Mouse (Mus musculus) stomach, postnatal 0 days (tissue): ENCODE data around the gene Dbi. TPM values are rescaled to one million over a fixed set of nuclear protein-coding genes. Genes with fewer than 3 reads are reported as not detected.
"Not testable (repeated sequence)": the region's sequence is repeated elsewhere in the genome, so short reads cannot be mapped to it uniquely, and the experiment has no call there.

Source experiments
- ATAC-seq: fragments of 200-750 bp; cut with Nextera tagmentation; 2 replicates; pipeline ENCODE4 v1.8.0; 2017; ENCODE audit not compliant: low FRiP score, low TSS enrichment
- DNase-seq: peaks from one replicate; pipeline ENCODE4 v3.0.0-alpha.2; 2016; ENCODE audit warnings: low spot score
- H3K27ac ChIP-seq: fragments of 300-500 bp; sonication (generic); replicated peaks from 2 replicates; pipeline ENCODE4 v1.5.1; 2014; ENCODE audit warnings: mild to moderate bottlenecking, control low read depth
- H3K27me3 ChIP-seq: fragments of 300-500 bp; sonication (generic); 2 replicates; pipeline ENCODE4 v1.6.1; 2014; ENCODE audit warnings: low read length; ENCODE audit not compliant: control insufficient read depth, insufficient read depth
- H3K36me3 ChIP-seq: fragments of 300-500 bp; sonication (generic); 2 replicates; pipeline ENCODE4 v1.6.1; 2014; ENCODE audit warnings: low read length, mixed read lengths; ENCODE audit not compliant: control insufficient read depth, insufficient read depth
- H3K4me1 ChIP-seq: fragments of 300-500 bp; sonication (generic); replicated peaks from 2 replicates; pipeline ENCODE4 v1.6.1; 2014; ENCODE audit warnings: antibody characterized with exemption; ENCODE audit not compliant: control insufficient read depth, insufficient read depth
- H3K4me2 ChIP-seq: fragments of 300-500 bp; sonication (generic); replicated peaks from 2 replicates; pipeline ENCODE4 v1.6.1; 2014; ENCODE audit warnings: low read depth, mild to moderate bottlenecking, control low read depth, moderate library complexity
- H3K4me3 ChIP-seq: fragments of 300-500 bp; sonication (generic); 2 replicates; pipeline ENCODE4 v1.5.1; 2014; ENCODE audit warnings: low read depth, low read length, control low read depth
- H3K9ac ChIP-seq: fragments of 300-500 bp; sonication (generic); 2 replicates; pipeline ENCODE4 v1.6.1; 2014; ENCODE audit warnings: mild to moderate bottlenecking, low read length, control low read depth, mixed read lengths
- H3K9me3 ChIP-seq: fragments of 300-500 bp; sonication (generic); 2 replicates; pipeline ENCODE4 v1.6.1; 2016; ENCODE audit warnings: low read length; ENCODE audit not compliant: control insufficient read depth
- CTCF ChIP-seq: IDR thresholded peaks from 2 replicates; pipeline ENCODE4 v1.5.1; 2016; ENCODE audit warnings: antibody characterized with exemption, low read depth, mild to moderate bottlenecking, moderate library complexity
- EP300 ChIP-seq: optimal IDR thresholded peaks from 2 replicates; pipeline ENCODE3; 2016; ENCODE audit warnings: antibody characterized with exemption
- WGBS: fragments of 180-500 bp; shearing (Covaris S2); extraction: QIAGEN DNeasy Blood & Tissue Kit; methylation state at CpG from one replicate; pipeline ENCODE4 v1.1.7; 2014; 5-methylcytosine and 5-hydroxymethylcytosine counted together
- polyA plus RNA-seq: library from polyadenylated mRNA; unstranded; fragments of >200 nt; fragmentation: Nextera tagmentation; extraction: Ambion mirVana; gene quantifications from 2 replicates; pipeline ENCODE4 v1.2.1, GENCODE M21; 2015

The Dbi gene
- polyA plus RNA-seq, 1 experiment from 2014 or later = 1,741 TPM

DNA sequence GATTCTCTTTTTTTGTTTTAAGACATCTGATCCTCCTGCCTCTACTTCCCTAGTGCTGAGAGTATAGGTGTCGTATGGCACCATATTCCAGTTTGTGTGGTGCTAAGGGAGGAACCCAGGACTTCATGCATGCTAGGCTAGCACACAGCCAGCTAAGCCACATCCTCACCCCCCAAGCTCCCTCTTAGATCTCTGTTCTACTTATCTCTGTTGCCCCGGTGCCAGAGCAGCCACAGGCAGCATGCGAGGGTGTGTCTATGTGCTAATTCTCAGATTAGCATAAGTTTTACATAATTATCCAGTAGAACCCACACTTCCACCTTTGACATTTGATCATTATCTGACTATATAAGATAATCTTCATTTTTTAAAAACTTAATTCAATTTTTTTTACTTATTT is 26.0 kb downstream of the Dbi start:
- Histone ChIP-seq H3K27me3 (no peaks in the 10 kb centered on the region), H3K27ac (no peak overlapping the region), H3K4me2 (no peak overlapping the region), H3K36me3 (no peaks in the 10 kb centered on the region), H3K4me3 (no peak overlapping the region), H3K9me3 (no peaks in the 10 kb centered on the region), H3K4me1 (no peaks in the 10 kb centered on the region), H3K9ac (no peak overlapping the region)
- DNase-seq = no peak
- no peak for ATAC-seq
- no peak for TF ChIP-seq EP300
- no peak for TF ChIP-seq CTCF
- 61% methylated on average over 3 of the region's 3 CpGs for WGBS

DNA sequence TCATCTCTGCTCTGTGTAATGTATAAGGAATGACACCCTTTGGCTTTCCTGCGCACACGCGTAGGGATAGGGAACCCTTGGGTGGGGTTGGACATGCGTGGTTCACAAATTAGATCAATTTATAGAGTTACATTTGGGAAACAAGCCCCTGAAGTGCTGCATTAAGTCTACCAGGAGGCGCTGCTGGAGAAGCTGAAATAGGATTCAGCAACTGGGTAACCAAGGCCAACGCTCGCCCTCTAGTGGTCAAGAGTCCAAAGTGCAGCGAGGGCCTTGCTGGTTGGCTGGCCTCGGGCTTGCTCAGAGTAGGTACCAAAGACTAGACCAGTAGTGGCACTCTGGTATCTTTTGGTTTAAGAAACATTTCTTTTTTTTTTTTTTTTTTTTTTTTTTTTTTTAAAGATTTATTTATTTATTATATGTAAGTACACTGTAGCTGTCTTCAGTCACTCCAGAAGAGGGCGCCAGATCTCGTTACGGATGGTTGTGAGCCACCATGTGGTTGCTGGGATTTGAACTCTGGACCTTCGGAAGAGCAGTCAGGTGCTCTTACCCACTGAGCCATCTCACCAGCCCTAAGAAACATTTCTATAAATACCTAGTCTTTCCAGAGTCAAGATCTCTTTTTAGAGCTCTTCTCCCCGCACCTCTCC is 27.3 kb downstream of the Dbi start:
- H3K9me3 ChIP-seq, H3K4me3 ChIP-seq, H3K9ac ChIP-seq, H3K36me3 ChIP-seq, H3K27me3 ChIP-seq, H3K4me2 ChIP-seq, H3K4me1 ChIP-seq, H3K27ac ChIP-seq: not testable (repeated sequence)
- ATAC-seq (peak; percentile 64), DNase-seq (peak; percentile 88)
- TF ChIP-seq CTCF = peak; percentile 93
- WGBS = 51% methylated on average over 11 of the region's 14 CpGs

- Histone ChIP-seq H3K4me2 (no peak overlapping the region), H3K9me3 (no peaks in the 10 kb centered on the region), H3K4me3 (no peak overlapping the region), H3K27ac (no peak overlapping the region), H3K9ac (no peak overlapping the region), H3K27me3 (no peaks in the 10 kb centered on the region), H3K4me1 (no peaks in the 10 kb centered on the region), H3K36me3 (no peaks in the 10 kb centered on the region)
- ATAC-seq = no peak
- no peak for TF ChIP-seq EP300
- TF ChIP-seq CTCF = no peak
- WGBS = 71% methylated on average over 8 of the region's 8 CpGs
- DNase-seq = no peak
Measured at GRCm38 (mm10) chr1:120090880-120091570, 29.9 kb downstream of the Dbi start.

GRCm38 (mm10) chr1:120089180-120089579 is 31.7 kb downstream of the Dbi start:
- H3K36me3 ChIP-seq = no peaks in the 10 kb centered on the region
- no peak for DNase-seq
- WGBS = 43% methylated on average over 5 of the region's 5 CpGs
- no peaks in the 10 kb centered on the region for H3K4me1 ChIP-seq
- no peak for ATAC-seq
- no peaks in the 10 kb centered on the region for H3K27me3 ChIP-seq
- no peaks in the 10 kb centered on the region for H3K9me3 ChIP-seq
- no peak overlapping the region for H3K9ac ChIP-seq
- H3K4me3 ChIP-seq = no peak overlapping the region
- TF ChIP-seq EP300 = no peak
- no peak for TF ChIP-seq CTCF
- H3K4me2 ChIP-seq = no peak overlapping the region
- no peak overlapping the region for H3K27ac ChIP-seq

DNA sequence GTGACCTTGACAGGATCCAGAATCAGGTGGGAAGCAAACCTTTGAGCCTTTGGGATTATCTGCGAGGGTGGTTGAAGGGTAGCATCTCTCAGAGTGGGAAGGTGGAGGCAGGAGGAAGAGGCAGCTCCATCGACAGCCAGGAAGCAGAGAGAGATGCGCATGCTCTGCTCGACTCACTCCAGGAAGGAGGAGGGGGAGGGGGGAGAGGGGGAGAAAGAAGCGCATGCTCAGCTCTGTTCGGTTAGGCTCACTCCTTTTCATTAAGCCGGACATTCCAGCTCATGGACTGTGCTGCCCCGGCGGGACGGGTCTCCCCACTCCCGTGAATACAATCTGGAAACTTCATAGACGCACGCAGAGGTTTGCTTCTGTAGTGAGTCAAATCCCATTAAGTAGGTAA is 34.2 kb downstream of the Dbi start:
- H3K27me3 ChIP-seq = no peaks in the 10 kb centered on the region
- TF ChIP-seq EP300 (no peak), CTCF (no peak)
- H3K36me3 ChIP-seq = no peaks in the 10 kb centered on the region
- no peak overlapping the region for H3K9ac ChIP-seq
- H3K4me3 ChIP-seq = no peak overlapping the region
- DNase-seq = no peak
- 0 out of 2 replicates have a peak, but pooled peaks cover 2% of the 10 kb centered on the region for H3K4me1 ChIP-seq
- no peak for ATAC-seq
- 64% methylated on average over 13 of the region's 13 CpGs for WGBS
- no peak overlapping the region for H3K27ac ChIP-seq
- no peaks in the 10 kb centered on the region for H3K9me3 ChIP-seq
- no peak overlapping the region for H3K4me2 ChIP-seq

DNA sequence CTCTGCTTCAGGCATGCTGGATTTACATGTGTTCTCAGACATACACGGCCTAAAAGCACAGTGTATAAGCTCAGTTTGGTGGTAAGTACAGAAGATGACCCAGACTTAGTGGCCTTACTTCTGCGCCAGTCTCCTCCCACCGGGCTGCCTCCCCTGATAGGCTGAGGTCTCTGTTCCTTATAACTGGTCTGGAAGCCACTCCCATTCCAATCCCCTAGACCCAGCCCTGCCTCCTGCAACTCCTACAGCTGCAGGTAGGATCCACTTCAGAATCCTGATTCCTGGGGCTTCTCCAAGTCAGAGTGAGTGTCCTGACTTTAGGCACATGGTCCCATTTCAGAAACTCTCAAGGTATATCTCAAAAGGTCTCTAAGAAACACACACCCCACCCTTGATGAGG is 35.2 kb downstream of the Dbi start:
- no peak overlapping the region for H3K9ac ChIP-seq
- no peak overlapping the region for H3K27ac ChIP-seq
- ATAC-seq (no peak), DNase-seq (no peak)
- WGBS = 69% methylated on average over 3 of the region's 3 CpGs
- no peaks in the 10 kb centered on the region for H3K9me3 ChIP-seq
- H3K27me3 ChIP-seq = no peaks in the 10 kb centered on the region
- no peaks in the 10 kb centered on the region for H3K36me3 ChIP-seq
- 0 out of 2 replicates have a peak, but pooled peaks cover 2% of the 10 kb centered on the region for H3K4me1 ChIP-seq
- TF ChIP-seq CTCF (no peak), EP300 (no peak)
- H3K4me3 ChIP-seq = no peak overlapping the region
- H3K4me2 ChIP-seq = no peak overlapping the region
